Mouse (Mus musculus): Measurements from ENCODE around the gene Pgghg. TPM values are rescaled to one million over a fixed set of nuclear protein-coding genes. Genes with fewer than 3 reads are reported as not detected.
A peak's percentile ranks its signal among the peaks of the same experiment; 100 is the strongest.

The Pgghg gene
- total RNA-seq, 1 experiment from 2014 or later, result 10.6 TPM

GRCm38 (mm10) chr7:140921225-140921975 lies 19.8 kb upstream of the Pgghg start:
- no peak for ATAC-seq (replicated peaks; ENCODE audit: insufficient number of reproducible peaks, low FRiP score, low TSS enrichment, poor library complexity, severe bottlenecking)

DNA sequence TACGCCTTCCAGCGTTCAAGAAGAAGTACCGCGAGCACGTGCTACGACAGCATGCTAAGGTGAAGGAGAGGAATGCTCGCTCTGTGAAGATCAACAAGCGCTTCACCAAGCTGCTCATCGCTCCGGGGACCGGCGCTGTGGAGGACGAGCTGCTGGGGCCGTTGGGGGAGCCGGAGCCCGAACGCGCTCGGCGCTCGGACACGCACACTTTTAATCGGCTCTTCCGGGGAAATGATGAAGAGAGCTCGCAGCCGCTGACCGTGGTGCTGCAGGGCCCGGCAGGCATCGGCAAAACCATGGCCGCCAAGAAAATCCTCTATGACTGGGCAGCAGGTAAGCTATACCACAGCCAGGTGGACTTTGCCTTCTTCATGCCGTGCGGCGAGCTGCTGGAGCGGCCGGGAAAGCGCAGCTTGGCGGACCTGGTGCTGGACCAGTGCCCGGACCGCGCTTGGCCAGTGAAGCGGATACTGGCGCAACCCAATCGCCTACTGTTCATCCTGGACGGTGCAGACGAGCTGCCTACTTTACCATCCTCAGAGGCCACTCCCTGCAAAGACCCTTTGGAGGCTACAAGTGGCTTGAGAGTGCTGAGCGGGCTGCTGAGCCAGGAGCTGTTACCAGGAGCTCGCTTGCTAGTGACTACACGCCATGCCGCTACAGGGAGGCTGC lies 18.7 kb upstream of the Pgghg start:
- ATAC-seq (replicated peaks; ENCODE audit: insufficient number of reproducible peaks, low FRiP score, low TSS enrichment, poor library complexity, severe bottlenecking), result 0 out of 2 replicates have a peak, but pooled peaks have one; percentile 10

- no peak for ATAC-seq (replicated peaks; ENCODE audit: insufficient number of reproducible peaks, low FRiP score, low TSS enrichment, poor library complexity, severe bottlenecking)
Observed at GRCm38 (mm10) chr7:140923070-140923775, 18.0 kb upstream of the Pgghg start.

DNA sequence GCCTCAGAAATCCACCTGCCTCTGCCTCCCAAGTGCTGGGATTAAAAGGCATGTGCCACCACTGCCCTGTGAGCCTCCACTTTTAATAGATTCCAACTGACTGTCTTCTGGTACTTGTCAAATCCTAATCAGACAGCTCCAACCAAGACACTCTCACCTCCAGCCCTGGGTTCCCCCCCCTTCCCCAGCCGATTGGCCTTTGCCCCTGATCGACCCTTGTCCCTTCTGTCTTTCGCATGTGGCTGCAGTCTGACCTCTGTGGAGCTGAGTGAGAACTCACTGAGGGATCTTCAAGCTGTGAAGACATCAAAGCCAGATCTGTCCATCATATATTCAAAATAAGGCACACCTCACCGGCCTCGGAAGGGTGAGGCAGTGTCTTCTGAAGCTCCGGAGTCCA lies 14.0 kb upstream of the Pgghg start:
- no peak for ATAC-seq (replicated peaks; ENCODE audit: insufficient number of reproducible peaks, low FRiP score, low TSS enrichment, poor library complexity, severe bottlenecking)

- no peak for ATAC-seq (replicated peaks; ENCODE audit: insufficient number of reproducible peaks, low FRiP score, low TSS enrichment, poor library complexity, severe bottlenecking)
Observed at GRCm38 (mm10) chr7:140938436-140938835, 2.8 kb upstream of the Pgghg start.

GRCm38 (mm10) chr7:140938896-140939295 lies 2.3 kb upstream of the Pgghg start:
- ATAC-seq (replicated peaks; ENCODE audit: insufficient number of reproducible peaks, low FRiP score, low TSS enrichment, poor library complexity, severe bottlenecking), result no peak

DNA sequence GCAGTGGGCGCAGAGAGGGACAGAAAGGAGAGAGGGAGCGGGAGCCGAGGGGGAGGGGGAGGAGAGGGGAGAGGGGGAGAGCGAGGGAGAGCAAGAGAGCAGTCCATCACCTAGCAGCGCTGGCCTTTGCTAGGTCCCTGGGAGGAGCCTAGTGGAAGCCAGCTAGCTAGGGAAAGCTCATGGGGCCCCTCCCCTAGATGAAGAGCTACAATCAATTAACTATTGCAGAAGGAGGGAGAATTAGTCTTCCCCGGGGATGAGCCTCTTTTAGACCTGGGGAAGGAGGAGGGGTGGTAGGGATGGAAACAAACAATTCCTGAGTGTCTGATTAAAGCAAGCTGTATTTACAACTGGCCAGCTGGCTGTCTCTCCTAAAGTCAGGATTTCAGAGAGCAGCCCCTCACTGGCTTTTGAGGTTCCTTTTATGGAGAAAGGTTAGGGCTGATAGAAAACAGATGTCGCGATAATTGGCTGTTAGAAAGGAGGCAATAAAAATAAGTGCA lies 1.5 kb upstream of the Pgghg start:
- ATAC-seq (replicated peaks; ENCODE audit: insufficient number of reproducible peaks, low FRiP score, low TSS enrichment, poor library complexity, severe bottlenecking), result no peak

- peak; percentile 3; the same call in 1 of the 2 replicates for ATAC-seq (replicated peaks; ENCODE audit: insufficient number of reproducible peaks, low FRiP score, low TSS enrichment, poor library complexity, severe bottlenecking)
Observed at GRCm38 (mm10) chr7:140942341-140942740, 1.1 kb downstream of the Pgghg start.

DNA sequence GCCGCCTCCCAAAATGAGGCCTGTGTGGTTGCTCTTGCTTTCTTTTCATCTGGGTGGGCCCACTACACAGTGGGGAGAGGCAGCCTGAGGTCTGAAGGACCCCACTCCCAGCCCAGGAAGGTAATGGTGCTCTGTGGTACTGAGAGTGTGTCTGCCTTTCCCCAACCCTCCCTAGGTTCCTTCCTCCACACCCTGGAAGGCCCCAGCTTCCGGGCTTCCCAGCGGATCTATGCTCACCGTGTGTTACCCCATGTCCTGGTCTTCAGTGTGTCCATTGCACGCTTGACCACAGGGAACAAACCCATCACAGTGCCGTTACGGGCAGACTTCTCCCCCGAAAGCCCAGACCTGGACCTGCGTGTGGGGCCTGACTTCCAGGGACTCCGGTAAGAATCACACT lies 1.6 kb downstream of the Pgghg start:
- no peak for ATAC-seq (replicated peaks; ENCODE audit: insufficient number of reproducible peaks, low FRiP score, low TSS enrichment, poor library complexity, severe bottlenecking)

- no peak for ATAC-seq (replicated peaks; ENCODE audit: insufficient number of reproducible peaks, low FRiP score, low TSS enrichment, poor library complexity, severe bottlenecking)
Observed at GRCm38 (mm10) chr7:140943356-140943755, 2.2 kb downstream of the Pgghg start.

DNA sequence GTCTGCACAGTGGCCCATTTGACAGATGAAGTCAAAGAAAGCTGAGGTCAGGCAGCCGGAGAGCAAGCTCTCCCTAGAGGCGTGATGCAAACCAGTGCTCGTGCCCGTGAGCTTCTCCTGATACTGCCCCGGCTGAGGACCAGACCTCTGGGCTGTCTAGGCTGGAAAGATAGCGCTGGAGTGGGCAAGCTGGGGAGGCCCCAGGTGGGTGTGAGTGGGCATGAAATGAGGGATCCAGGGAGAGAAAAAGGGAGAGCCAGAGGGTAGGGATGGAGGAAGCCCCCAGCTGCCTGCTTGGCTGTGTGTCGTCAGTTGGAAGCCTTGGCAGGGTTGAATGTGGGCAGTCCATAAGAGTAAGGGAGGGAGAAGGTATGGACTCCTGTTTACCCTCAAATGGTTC lies 3.0 kb downstream of the Pgghg start:
- ATAC-seq (replicated peaks; ENCODE audit: insufficient number of reproducible peaks, low FRiP score, low TSS enrichment, poor library complexity, severe bottlenecking), result no peak

DNA sequence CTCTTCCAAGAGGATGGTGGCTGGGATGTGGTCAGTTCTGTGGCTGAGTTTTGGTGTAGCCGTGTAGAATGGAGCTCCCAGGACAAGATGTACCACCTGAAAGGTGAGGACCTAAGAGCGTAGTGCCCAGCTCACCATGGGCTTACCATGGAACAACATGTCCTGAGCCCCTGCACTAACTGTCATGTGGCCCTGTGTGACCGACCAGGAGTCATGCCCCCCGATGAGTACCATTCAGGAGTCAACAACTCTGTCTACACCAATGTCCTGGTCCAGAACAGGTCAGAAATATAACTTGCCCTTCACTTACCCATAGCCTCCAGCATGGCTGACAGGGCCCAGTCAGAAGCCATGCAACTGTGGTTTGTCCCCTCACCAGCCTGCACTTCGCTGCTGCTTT lies 4.1 kb downstream of the Pgghg start:
- ATAC-seq (replicated peaks; ENCODE audit: insufficient number of reproducible peaks, low FRiP score, low TSS enrichment, poor library complexity, severe bottlenecking), result no peak

GRCm38 (mm10) chr7:140946311-140946710 lies 5.1 kb downstream of the Pgghg start:
- ATAC-seq (replicated peaks; ENCODE audit: insufficient number of reproducible peaks, low FRiP score, low TSS enrichment, poor library complexity, severe bottlenecking), result no peak

DNA sequence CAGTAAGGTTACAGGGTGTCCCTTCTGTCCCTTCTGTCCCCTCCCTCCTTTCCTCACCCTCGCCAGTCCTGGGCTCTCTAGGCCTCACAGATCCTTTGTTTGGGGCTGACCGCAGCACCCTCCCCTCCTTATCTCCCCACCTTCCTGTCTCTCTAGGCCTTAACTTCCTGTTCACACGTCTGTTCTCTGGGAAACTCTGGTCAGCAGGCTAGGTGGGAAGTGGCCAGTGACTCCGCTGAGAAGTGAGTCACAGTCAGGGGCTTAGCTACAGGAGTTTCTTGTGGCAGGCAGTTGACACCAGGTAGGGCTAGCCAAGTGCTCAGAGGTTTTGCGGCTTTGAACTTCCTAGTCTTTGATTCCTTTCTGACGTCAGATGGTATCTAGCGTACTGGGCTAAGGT lies 5.8 kb downstream of the Pgghg start:
- ATAC-seq (replicated peaks; ENCODE audit: insufficient number of reproducible peaks, low FRiP score, low TSS enrichment, poor library complexity, severe bottlenecking), result peak; percentile 47

GRCm38 (mm10) chr7:140948161-140948560 lies 7.0 kb downstream of the Pgghg start:
- no peak for ATAC-seq (replicated peaks; ENCODE audit: insufficient number of reproducible peaks, low FRiP score, low TSS enrichment, poor library complexity, severe bottlenecking)

GRCm38 (mm10) chr7:140949255-140949654 lies 8.1 kb downstream of the Pgghg start:
- ATAC-seq (replicated peaks; ENCODE audit: insufficient number of reproducible peaks, low FRiP score, low TSS enrichment, poor library complexity, severe bottlenecking), result no peak

DNA sequence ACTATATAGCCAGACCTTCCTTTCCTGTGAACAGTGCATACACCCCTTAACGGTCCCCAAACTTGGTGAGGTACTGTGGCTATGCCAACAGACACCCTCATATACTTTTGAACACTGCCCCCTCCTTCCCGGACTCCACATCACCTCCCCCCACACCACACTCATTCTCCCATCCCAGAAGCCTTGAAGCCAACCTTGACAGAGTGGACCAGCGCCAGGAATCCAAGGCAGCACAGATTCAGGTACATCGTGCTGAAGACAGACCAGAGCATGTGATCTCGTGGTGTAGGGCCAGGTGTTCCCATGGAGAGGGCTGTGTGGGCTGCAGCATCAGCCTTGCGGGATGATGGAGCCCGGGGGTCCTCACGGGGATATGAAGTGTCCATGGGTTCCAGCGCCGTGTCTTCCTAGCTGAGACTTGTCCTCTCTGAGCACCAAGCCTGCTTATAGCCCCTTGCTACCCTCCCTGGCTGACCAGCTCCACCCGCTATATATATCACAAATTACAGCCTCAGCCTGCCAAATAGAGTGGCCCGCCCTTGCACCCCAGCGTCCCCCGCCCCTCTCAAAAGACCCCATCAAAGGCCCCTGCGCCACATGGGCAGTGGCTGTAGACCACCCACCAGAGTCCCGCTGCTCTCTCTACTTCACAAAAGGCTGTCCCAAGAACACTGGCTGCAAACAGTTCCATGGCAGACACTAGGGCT lies 8.8 kb downstream of the Pgghg start, which contains the start of gene Ifitm5:
Gene Ifitm5 (minus strand): TSS at position 468 of the 707 bp plus-strand sequence.
- ATAC-seq (replicated peaks; ENCODE audit: insufficient number of reproducible peaks, low FRiP score, low TSS enrichment, poor library complexity, severe bottlenecking), result no peak

DNA sequence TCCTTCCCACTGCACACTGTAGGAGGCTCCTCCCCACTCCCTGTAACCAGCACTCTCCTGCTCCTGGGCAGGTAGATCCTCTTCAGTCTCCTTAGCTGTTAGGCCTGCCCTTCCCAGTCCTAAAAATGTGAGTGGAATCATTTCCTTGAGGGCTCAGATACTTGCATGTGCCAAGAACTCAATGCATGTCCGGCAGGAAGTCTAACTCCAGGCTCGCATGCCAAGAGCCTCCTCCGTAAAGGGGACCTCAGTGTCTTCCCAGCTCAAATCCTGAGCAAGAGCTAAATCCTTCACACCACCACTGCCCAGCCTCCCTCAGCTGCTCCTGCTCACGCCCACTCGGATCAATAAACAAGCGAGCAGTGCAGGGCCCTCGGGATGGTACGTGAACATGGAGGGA lies 9.9 kb downstream of the Pgghg start:
- ATAC-seq (replicated peaks; ENCODE audit: insufficient number of reproducible peaks, low FRiP score, low TSS enrichment, poor library complexity, severe bottlenecking), result no peak

DNA sequence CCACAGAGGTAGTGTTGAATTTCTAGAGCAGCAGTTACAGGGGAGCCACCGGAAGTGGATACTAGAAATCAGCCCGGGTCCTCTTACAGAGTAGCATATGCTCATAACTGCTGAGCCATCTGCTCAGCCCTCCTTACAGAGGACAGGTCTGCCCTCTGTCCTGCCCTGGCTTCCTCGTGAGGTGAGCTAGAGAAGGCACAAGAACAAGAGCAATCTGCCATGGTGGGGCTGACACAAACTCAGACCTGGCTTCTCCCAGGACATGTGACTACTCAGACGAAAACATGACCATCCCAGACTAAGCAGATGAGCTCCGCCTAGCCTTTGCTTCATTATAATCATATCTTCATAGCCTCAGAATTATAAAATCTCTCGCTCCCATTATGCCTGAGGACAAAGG lies 10.6 kb downstream of the Pgghg start:
- no peak for ATAC-seq (replicated peaks; ENCODE audit: insufficient number of reproducible peaks, low FRiP score, low TSS enrichment, poor library complexity, severe bottlenecking)
